Mouse (Mus musculus) forebrain, embryonic 15.5 days (tissue): ENCODE data around the gene Oaz1. TPM values are rescaled to one million over a fixed set of nuclear protein-coding genes. Genes with fewer than 3 reads are reported as not detected.
A peak's percentile ranks its signal among the peaks of the same experiment; 100 is the strongest.

Source experiments
- ATAC-seq: fragments of 200-750 bp; cut with Nextera tagmentation; replicated peaks from 2 replicates; pipeline ENCODE4 v1.8.0; 2017; ENCODE audit warnings: mild to moderate bottlenecking, moderate TSS enrichment, moderate library complexity
- H3K27ac ChIP-seq: fragments of 300-500 bp; sonication (generic); replicated peaks from 2 replicates; pipeline ENCODE4 v1.5.1; 2015; ENCODE audit warnings: mild to moderate bottlenecking, inconsistent platforms
- H3K27me3 ChIP-seq: fragments of 300-500 bp; sonication (generic); 2 replicates; pipeline ENCODE4 v1.6.1; 2015; ENCODE audit warnings: inconsistent platforms
- H3K36me3 ChIP-seq: fragments of 300-500 bp; sonication (generic); 2 replicates; pipeline ENCODE4 v1.6.1; 2015; ENCODE audit warnings: mild to moderate bottlenecking, inconsistent platforms
- H3K4me1 ChIP-seq: fragments of 300-500 bp; sonication (generic); 2 replicates; pipeline ENCODE4 v1.6.1; 2015; ENCODE audit warnings: inconsistent platforms
- H3K4me2 ChIP-seq: fragments of 300-500 bp; sonication (generic); replicated peaks from 2 replicates; pipeline ENCODE4 v1.6.1; 2015; ENCODE audit warnings: mild to moderate bottlenecking, inconsistent platforms
- H3K4me3 ChIP-seq: fragments of 300-500 bp; sonication (generic); 2 replicates; pipeline ENCODE4 v1.5.1; 2015; ENCODE audit warnings: mild to moderate bottlenecking, inconsistent platforms
- H3K9ac ChIP-seq: fragments of 300-500 bp; sonication (generic); replicated peaks from 2 replicates; pipeline ENCODE4 v1.6.1; 2015; ENCODE audit warnings: mild to moderate bottlenecking, inconsistent platforms
- H3K9me3 ChIP-seq: fragments of 300-500 bp; sonication (generic); 2 replicates; pipeline ENCODE4 v1.6.1; 2016; ENCODE audit warnings: inconsistent platforms
- WGBS: fragments of 180-500 bp; shearing (Covaris S2); methylation state at CpG from one replicate; pipeline ENCODE4 v1.1.7; 2015; ENCODE audit warnings: mixed read lengths; 5-methylcytosine and 5-hydroxymethylcytosine counted together
- polyA plus RNA-seq: library from polyadenylated mRNA; unstranded; fragments of >200 nt; fragmentation: Nextera tagmentation; extraction: Ambion mirVana; gene quantifications from 2 replicates; pipeline ENCODE4 v1.2.1, GENCODE M21; 2015

Gene Oaz1
- polyA plus RNA-seq, 1 experiment from 2014 or later, result 1,419 TPM

DNA sequence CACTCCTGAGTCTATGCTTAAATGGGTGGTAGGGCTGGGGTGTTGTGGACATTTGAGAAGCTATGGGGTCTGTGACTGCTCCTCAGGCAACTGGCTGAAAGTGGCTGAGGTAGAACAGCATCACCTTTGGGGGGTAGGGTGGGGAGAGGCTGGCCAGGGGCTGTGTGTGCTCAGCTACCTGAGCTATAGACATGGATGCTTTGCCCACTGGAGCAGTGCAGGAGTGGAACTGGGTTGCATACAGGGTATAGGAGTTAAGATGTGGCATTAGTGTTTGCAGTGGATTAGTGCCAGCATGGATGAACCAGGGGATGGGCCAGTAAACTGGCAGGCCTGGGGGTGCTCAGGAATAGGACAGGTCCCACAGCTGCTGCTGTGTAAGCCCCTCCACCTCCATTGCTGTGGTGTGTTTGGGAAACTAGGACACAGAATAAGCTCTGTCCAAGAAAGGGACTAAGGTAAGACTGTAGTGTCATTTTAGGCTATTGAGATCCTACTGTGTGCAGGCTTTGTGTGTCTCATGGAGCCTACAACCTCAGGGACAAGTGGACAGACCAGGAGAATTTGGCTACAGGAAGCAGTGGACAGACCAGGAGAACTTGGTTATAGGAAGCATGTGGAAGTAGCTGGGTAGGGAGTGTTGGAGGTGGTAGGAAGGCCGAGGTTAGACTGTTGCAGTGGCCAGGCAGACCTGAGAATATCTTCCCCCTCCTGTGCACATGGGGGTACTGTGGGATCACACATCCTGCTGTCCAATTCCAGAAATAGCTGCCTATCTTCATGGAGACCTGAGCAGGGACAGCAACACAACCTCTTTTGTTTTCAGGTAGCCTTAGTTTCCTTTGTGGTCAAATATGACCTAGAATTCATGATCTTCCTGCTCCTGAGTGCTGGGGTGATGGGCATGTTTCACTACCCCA is 3.2 kb downstream of the Oaz1 start:
- WGBS, result 74% methylated on average over 1 of the region's 1 CpGs
- Histone ChIP-seq H3K4me1 (peaks cover 19% of the 10 kb centered on the region), H3K4me2 (no peak overlapping the region), H3K27me3 (peaks cover 10% of the 10 kb centered on the region), H3K27ac (no peak overlapping the region), H3K9me3 (no peaks in the 10 kb centered on the region), H3K9ac (no peak overlapping the region), H3K4me3 (peak overlapping the region; percentile 2; the same call in 1 of the 2 replicates), H3K36me3 (peaks cover 22% of the 10 kb centered on the region)
- no peak for ATAC-seq

DNA sequence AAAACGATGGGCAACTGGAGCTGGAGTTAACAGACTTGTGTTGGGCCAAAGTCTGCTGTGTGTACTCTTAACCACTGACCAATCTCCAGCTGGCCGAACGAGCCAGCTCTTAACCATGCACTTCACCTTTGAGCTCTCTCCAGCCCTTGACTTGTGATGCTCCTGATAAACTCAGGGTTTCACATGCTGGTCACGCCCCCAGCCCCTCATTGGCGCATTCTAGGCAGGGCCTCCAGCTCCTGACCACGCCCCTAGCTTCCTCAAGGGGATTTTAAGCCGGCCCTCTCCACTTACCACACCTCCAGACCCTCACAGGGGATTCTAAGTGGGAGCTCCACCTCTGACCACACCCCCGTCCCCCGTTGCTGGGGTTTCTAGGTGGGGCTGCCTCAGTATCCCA is 4.7 kb downstream of the Oaz1 start:
- peaks cover 22% of the 10 kb centered on the region for H3K36me3 ChIP-seq
- ATAC-seq, result no peak
- no peak overlapping the region for H3K27ac ChIP-seq
- H3K4me1 ChIP-seq, result peaks cover 19% of the 10 kb centered on the region
- peaks cover 18% of the 10 kb centered on the region for H3K27me3 ChIP-seq
- WGBS, result 4% methylated on average over 9 of the region's 9 CpGs
- no peak overlapping the region for H3K9ac ChIP-seq
- no peak overlapping the region for H3K4me2 ChIP-seq
- no peaks in the 10 kb centered on the region for H3K9me3 ChIP-seq
- no peak overlapping the region for H3K4me3 ChIP-seq

DNA sequence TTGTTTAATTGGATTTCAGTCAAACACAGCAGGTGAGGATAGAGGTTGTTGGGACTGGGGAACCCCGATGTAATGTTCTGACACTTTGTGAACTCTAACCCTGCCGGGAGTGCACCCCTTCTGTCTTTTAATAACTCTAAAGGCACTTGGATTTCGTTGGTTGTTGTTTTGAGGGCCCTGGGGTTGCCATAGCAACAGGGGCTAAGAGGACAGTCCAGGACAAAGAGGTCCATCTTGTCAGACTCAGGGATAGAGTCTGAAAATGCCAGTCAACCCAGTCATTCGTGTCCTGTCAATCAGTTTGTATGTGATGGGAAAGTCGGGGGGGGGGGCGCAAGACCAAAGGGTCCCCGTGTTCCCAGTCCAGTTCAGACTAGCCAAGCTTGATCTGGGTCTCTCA is 6.4 kb downstream of the Oaz1 start:
- Histone ChIP-seq H3K27me3 (peaks cover 18% of the 10 kb centered on the region), H3K4me1 (peaks cover 14% of the 10 kb centered on the region), H3K4me3 (no peak overlapping the region), H3K27ac (no peak overlapping the region), H3K36me3 (peaks cover 22% of the 10 kb centered on the region), H3K9ac (no peak overlapping the region), H3K4me2 (no peak overlapping the region), H3K9me3 (no peaks in the 10 kb centered on the region)
- 51% methylated on average over 7 of the region's 7 CpGs for WGBS
- no peak for ATAC-seq

- 62% methylated on average over 30 of the region's 30 CpGs for WGBS
- no peak overlapping the region for H3K9ac ChIP-seq
- H3K27me3 ChIP-seq, result peaks cover 18% of the 10 kb centered on the region
- no peak overlapping the region for H3K4me3 ChIP-seq
- H3K9me3 ChIP-seq, result no peaks in the 10 kb centered on the region
- no peak overlapping the region for H3K27ac ChIP-seq
- no peak for ATAC-seq
- 0 out of 2 replicates have a peak, but pooled peaks cover 4% of the 10 kb centered on the region for H3K36me3 ChIP-seq
- H3K4me1 ChIP-seq, result no peaks in the 10 kb centered on the region
- H3K4me2 ChIP-seq, result no peak overlapping the region
Observed at GRCm38 (mm10) chr10:80835617-80836016, 9.2 kb downstream of the Oaz1 start.

DNA sequence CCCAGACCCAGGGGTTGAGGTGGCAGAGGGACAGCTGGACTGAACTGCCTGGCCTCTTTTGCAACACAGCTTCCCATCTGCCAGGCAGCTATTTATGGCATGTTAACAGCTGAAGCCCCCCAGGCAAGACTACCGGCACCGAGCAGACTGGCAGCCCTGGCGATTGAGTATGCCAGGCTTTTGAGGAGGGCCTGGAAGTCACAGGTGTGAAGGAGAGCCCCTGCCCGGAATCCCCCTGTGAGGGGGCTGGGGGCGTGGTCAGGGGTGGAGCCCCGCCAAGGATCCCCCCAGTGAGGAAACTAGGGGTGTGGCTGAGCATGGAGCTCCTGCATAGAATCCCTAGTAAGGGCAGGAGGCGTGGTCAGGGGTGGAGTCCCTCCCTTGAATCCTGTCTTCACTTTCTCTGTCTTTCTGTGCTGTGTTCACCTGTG is 10.5 kb downstream of the Oaz1 start:
- Histone ChIP-seq H3K4me3 (no peak overlapping the region), H3K4me1 (no peaks in the 10 kb centered on the region), H3K27me3 (peaks cover 18% of the 10 kb centered on the region), H3K9me3 (no peaks in the 10 kb centered on the region), H3K36me3 (0 out of 2 replicates have a peak, but pooled peaks cover 4% of the 10 kb centered on the region), H3K4me2 (no peak overlapping the region), H3K9ac (no peak overlapping the region), H3K27ac (no peak overlapping the region)
- ATAC-seq, result no peak
- WGBS, result 42% methylated on average over 7 of the region's 7 CpGs

DNA sequence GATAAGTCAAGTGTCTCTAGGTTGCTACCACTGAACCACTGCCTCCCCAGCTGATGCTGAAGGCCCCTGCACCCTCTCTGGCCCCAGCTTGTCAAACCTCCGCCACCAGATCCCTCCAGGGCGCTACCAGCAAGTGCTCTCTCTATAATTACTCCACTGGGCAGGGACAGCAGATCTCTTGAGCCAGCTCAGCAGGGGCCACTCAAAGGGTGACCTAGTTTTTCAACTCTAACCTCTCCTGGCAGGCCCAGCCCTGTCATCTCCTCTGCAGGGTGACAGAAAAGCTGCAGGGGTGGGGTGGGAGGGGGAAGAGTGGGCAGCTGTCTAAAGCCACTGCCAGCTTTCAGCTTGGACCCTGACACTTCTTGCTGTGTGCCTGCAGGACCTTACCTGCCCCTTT is 11.4 kb downstream of the Oaz1 start:
- H3K9ac ChIP-seq, result no peak overlapping the region
- H3K4me1 ChIP-seq, result no peaks in the 10 kb centered on the region
- no peak overlapping the region for H3K4me3 ChIP-seq
- 10% methylated on average over 2 of the region's 2 CpGs for WGBS
- no peaks in the 10 kb centered on the region for H3K9me3 ChIP-seq
- H3K27me3 ChIP-seq, result peaks cover 24% of the 10 kb centered on the region
- 0 out of 2 replicates have a peak, but pooled peaks cover 4% of the 10 kb centered on the region for H3K36me3 ChIP-seq
- H3K4me2 ChIP-seq, result no peak overlapping the region
- ATAC-seq, result no peak
- H3K27ac ChIP-seq, result no peak overlapping the region

DNA sequence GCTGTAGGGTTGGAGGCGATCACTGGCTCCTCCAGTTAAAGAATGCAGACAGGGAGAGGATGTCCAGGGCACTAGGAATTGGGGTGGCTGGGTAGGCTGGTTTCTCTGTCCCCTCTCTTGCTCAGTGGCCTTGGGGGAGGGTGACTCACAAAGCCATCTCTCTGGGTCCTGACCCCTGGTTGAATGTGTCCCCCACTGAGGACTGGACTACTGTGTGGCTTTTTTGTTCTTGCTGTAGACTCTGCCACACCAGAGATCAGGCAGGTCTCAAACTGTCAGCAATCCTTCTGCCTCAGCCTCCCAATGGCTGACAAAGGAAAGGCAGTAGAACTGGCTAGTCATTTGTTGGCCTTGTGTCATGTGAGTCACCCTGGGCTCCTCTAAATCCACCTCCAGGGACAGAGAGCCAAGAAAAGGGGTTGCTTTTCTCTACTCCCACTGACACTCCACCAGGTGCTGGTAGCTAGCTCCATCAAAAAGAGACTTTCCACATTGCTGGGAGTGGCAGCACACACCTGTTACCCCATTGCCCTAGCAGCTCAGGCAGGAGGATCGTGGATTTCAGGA is 12.0 kb downstream of the Oaz1 start:
- Histone ChIP-seq H3K36me3 (0 out of 2 replicates have a peak, but pooled peaks cover 4% of the 10 kb centered on the region), H3K4me3 (no peak overlapping the region), H3K27me3 (peaks cover 30% of the 10 kb centered on the region), H3K4me1 (peaks cover 5% of the 10 kb centered on the region; the same call in 1 of the 2 replicates), H3K27ac (no peak overlapping the region), H3K9ac (no peak overlapping the region), H3K4me2 (no peak overlapping the region), H3K9me3 (no peaks in the 10 kb centered on the region)
- ATAC-seq, result no peak
- 75% methylated on average over 2 of the region's 2 CpGs for WGBS

DNA sequence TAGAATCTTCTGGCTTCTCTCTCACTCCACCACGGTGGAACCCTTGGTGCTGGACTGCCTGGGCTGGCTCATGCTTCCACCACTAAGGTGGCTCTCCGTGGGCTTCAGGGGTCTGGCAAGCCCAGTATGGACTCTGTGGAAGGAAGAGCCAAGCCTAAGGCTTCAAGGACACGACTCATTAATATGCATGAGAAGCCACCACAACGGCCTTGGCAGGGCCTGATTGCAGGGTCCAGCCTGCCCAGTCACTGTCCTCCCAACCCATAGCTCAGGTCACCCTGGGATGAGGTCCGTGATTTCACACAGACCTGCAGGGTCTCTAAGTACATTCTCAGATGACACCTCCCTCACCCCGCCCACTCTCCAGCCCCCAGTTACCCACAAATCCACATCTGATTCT is 13.4 kb downstream of the Oaz1 start:
- Histone ChIP-seq H3K36me3 (no peaks in the 10 kb centered on the region), H3K4me1 (peaks cover 16% of the 10 kb centered on the region), H3K9me3 (no peaks in the 10 kb centered on the region), H3K4me2 (no peak overlapping the region), H3K4me3 (no peak overlapping the region), H3K27me3 (peaks cover 30% of the 10 kb centered on the region), H3K9ac (no peak overlapping the region), H3K27ac (no peak overlapping the region)
- WGBS, result 55% methylated on average over 6 of the region's 6 CpGs
- no peak for ATAC-seq

DNA sequence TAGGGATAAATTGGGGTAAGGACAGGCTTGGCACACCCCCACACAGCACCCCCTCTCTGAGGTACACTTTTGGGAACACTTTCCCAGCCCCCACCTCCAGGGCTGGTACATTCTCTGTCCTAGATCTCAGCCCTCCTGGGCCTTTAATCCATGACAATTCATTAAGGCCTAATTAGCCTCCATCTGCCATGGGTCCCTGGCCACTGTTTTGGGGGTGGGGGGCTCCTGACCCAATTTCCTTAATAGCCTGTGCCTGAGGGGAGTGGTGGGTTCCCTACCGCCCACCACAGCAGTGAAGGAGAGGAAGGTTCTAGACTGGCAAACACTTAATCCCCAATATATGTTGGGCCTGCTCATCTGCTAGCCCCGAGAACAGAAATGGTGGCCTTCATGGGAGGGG is 15.2 kb downstream of the Oaz1 start:
- H3K27me3 ChIP-seq, result peaks cover 26% of the 10 kb centered on the region

GRCm38 (mm10) chr10:80842334-80842733 is 15.9 kb downstream of the Oaz1 start:
- ATAC-seq, result no peak
- WGBS, result 80% methylated on average over 15 of the region's 15 CpGs
- Histone ChIP-seq H3K4me2 (no peak overlapping the region), H3K9ac (no peak overlapping the region), H3K36me3 (no peaks in the 10 kb centered on the region), H3K27me3 (peaks cover 26% of the 10 kb centered on the region), H3K27ac (no peak overlapping the region), H3K4me3 (no peak overlapping the region), H3K4me1 (peaks cover 16% of the 10 kb centered on the region), H3K9me3 (no peaks in the 10 kb centered on the region)

More for the DNA sequence above, 15.2 kb downstream of the Oaz1 start:
- Histone ChIP-seq H3K4me2 (no peak overlapping the region), H3K36me3 (no peaks in the 10 kb centered on the region), H3K9me3 (no peaks in the 10 kb centered on the region), H3K4me1 (peaks cover 16% of the 10 kb centered on the region), H3K9ac (no peak overlapping the region), H3K4me3 (no peak overlapping the region), H3K27ac (no peak overlapping the region)
- 63% methylated on average over 2 of the region's 2 CpGs for WGBS
- no peak for ATAC-seq

DNA sequence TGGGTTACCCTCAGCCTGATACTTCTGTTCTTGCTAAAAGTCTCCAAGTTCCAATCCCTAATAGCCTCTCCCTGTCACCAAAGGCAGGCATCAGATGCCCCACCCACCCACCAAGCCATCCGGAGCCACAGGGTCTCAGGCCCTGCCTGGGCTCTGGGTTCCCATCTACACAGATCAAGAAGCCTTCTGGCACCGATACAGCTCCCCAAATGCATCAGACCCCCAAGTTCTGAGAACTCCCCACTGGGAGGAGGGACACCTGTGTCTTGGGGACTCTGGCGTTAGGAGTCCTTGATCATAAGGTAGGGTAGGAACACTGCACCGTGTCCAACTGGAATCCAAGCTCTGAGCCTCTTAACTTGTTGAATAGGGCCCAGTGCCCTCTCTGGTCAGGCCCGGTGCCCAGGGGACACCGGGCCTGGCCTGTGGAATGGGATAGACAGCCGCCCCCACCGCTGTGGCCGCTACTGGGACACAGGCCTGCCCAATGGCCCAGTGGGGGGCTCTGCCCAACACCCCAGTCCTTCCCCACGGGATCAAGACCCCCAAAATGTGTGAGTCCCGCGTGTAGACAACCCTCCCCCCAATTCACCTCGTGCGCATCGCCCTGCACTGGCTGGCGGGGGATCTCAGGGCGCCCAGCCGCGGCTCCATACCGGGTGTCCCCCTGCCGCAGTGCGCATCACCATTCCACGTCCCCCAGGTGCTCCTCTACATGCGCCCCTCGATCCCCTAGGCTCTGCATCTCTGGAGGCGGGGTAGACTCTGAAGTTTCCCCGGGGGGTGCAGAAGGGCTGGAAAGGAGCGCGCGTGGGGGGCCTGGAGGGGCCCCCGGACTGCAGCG is 16.9 kb downstream of the Oaz1 start:
- Histone ChIP-seq H3K36me3 (no peaks in the 10 kb centered on the region), H3K27me3 (peaks cover 26% of the 10 kb centered on the region), H3K9ac (peak overlapping the region; percentile 55), H3K4me3 (peak overlapping the region; percentile 54), H3K9me3 (no peaks in the 10 kb centered on the region), H3K27ac (no peak overlapping the region), H3K4me2 (peak overlapping the region; percentile 82), H3K4me1 (peaks cover 16% of the 10 kb centered on the region)
- ATAC-seq, result peak; percentile 44
- 7% methylated on average over 31 of the region's 32 CpGs for WGBS
